Mouse (Mus musculus) liver, embryonic 14.5 days (tissue): ENCODE measurements around the gene Ifitm6.

Experiments
- CTCF ChIP-seq: IDR thresholded peaks from 2 replicates; pipeline ENCODE4 v1.5.1; 2016; ENCODE audit warnings: antibody characterized with exemption, low read depth, control low read depth
- EP300 ChIP-seq: IDR thresholded peaks from 2 replicates; pipeline ENCODE4 v1.6.1; 2016; ENCODE audit warnings: antibody characterized with exemption, low read depth

GRCm38 (mm10) chr7:140997817-140998216 lies 19.9 kb downstream of the Ifitm6 start:
- TF ChIP-seq CTCF (no peak), EP300 (no peak)
